Mouse (Mus musculus) heart, postnatal 36 days (tissue): ENCODE results near the gene Ncaph2. TPM values are rescaled to one million over a fixed set of nuclear protein-coding genes. Genes with fewer than 3 reads are reported as not detected.

ENCODE experiments used
- DNase-seq, 2 experiments: peaks; one replicate each; pipeline ENCODE4 v3.0.0; 2021 to 2022
- intact Hi-C: fragments of 180-260 bp; cut with DNase I; formaldehyde crosslinking; loops from one replicate; pipeline ENCODE4 v1.15.1; 2025
- microRNA-seq, 2 experiments: library from miRNA; unstranded; fragments of <30 nt; microRNA quantifications; one replicate each; pipeline ENCODE4 v1.2.0; 2021; ENCODE audit warnings: borderline number of aligned reads in 2 of 2
- total RNA-seq, 2 experiments: library from RNA; stranded (reverse); gene quantifications; 2 replicates each; pipeline ENCODE4 v1.2.3; 2021

Gene Ncaph2
- total RNA-seq, 2 experiments from 2014 or later = 50.4 to 58.6 TPM

DNA sequence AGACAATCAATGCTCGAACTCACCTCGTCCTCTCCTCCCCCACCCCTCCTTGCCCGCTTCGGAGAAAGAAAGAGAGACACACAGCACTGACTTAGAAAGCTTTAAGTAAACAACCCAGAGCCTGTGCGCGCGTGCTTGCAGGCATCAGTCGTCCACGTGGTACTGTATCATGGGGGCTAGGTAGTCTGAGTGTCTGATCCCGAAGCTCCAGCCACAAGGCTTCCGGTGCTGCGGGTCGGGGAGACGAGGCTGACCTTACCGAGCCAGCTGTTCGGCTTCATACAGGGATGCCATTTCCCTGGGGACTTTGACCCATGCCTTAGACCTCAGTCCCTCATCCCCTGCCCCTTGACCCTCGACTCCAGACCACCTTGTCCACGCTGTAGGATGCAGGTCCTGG lies 21.8 kb downstream of the Ncaph2 start:
- DNase-seq = no peak
- intact Hi-C loops = loop anchor here (5.0 kb wide), 1 partner anchor 90 kb away; no protein-coding TSS in a partner anchor

DNA sequence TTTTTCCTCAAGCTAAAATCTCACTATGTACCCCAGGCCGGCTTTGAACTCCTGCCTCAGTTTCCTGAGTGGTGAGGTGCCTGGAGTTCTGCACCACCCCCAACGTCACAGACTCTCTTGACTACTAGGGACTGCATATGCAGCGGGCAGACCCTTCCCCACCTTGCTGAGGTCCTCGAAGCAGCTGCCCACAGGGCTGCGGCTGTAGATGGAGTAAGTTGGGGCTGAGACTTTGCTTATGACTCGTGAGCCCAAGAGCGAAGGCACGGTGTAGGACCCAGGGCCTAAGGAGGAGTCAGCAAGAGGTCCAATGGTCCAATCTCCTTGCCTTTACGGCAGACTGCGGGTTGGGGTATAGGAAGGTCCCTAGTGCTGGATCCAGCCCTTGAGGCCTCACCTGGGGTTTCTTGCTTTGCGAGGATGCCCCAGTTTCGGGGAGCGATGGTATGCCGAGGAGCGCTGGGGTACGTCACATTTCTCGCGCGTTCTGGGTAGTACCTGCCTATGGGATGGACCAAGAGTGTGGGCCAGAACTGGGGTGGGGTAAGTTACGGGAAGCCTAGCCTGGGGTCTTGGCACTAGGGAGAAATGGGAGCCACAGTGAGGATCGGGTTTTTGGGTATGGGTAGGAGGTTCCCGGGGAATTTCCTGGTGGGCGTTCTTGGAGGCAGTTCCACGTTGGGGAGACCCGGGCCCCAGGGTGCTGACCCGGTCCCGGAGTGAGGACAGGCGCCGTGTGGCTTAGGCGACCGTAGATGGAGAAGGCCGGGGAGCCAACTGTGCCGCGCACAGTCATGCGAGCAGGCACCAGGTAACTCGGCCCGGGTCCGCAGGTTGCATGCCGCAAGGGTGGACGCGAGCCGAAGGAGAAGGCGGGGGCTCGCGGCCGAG lies 22.7 kb downstream of the Ncaph2 start:
- intact Hi-C loops = loop anchor here (5.0 kb wide), 1 partner anchor 89 kb away; no protein-coding TSS in a partner anchor
- DNase-seq = no peak

DNA sequence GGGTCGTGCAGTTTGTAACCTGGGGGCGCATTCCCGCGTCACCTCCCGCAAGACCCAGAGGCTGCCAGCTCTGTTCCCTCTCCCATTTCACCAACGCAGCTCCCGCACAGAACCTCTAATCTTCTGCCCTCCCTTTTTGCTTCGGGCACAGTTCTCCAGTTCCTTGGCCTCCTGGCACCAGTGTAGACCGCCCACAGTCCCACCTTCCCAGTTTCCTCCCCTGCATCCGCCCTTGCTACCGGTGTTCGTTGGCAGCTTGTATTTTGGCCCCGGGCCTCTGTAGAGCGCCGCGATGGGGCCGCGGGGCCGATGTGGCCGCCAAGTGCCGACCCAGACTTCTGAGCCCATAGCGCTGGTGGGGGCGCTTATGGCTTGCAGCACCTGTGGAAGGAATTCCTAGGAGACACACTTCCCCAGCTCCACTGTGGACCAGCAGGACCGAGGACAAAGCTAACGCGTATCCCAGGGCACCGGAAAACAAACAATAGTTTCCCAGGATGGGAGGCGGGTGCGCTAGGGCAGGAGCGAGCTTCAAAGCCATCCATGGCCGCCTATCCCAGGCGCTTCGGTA lies 23.4 kb downstream of the Ncaph2 start, which contains the start of gene Odf3b:
TSS of gene Odf3b (minus strand) at position 452 of the 571 bp plus-strand sequence.
- intact Hi-C loops = loop anchor here (5.0 kb wide), 1 partner anchor 88 kb away; no protein-coding TSS in a partner anchor
- peak; percentile 57 to 63 for DNase-seq

DNA sequence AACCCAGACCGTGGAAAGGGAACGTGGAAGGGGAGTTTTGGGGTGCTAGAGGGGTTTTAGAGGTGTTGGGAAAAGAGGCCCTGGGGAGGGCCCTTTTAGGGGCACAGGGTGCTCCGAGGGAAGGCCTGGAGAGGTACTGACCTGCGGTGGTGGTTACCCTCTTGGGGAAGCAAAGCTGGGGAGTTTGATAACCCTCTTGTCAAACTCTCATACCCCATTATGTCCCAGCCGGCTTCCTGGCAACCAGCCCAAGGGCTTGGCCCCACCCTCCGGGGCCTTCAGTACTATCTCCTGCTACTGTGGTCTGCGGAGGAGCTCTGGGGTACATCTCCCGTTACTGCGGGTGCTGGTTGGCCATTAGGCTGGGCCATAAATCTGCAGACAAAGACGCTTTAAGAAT lies 23.9 kb downstream of the Ncaph2 start:
- DNase-seq = peak; percentile 31 to 32
- intact Hi-C loops = loop anchor here (5.0 kb wide), 1 partner anchor 88 kb away; no protein-coding TSS in a partner anchor

DNA sequence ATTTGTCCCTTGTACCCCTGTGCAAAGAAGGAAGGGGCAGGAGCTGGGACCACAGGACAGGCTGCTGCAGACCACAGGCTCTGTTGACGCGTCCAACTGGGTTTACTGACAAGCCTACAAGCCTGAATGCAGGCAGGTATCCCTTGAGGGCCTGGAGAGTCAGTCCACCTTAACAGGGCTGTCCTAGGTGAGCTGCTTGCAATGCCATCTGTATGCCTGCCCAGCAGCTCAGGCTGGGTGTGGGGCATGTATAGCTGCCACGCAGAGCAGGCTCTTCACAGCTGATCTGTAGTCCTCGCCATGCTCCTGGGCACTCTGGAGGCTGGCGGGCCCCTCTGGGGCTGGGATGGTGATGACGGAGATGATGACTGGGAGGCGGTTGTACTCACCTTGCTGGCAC lies 29.1 kb downstream of the Ncaph2 start, which contains the start of gene Klhdc7b:
TSS of gene Klhdc7b (plus strand) at position 301 of the 400 bp plus-strand sequence.
- no peak for DNase-seq
- intact Hi-C loops = no loop called here

DNA sequence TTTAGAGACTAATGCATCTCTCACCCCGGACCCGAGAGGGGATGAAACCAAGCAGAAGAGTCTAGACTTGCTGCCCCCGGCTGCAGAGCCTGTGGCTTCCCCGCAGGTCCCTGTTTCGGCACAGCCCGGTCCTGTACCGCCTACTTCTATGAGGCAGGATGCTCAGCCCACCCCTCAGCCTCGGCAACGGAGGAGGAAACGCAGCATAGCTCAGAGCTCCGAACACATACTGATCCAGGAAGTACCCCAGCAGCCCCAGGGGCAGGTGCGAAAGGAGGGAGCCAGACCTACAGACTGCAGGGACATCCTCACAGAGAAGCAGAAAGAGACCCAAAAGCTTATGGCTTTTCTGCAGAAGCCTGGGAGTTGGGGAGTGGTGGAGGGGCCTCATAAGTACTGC lies 31.6 kb downstream of the Ncaph2 start:
- intact Hi-C loops = no loop called here
- DNase-seq = no peak

DNA sequence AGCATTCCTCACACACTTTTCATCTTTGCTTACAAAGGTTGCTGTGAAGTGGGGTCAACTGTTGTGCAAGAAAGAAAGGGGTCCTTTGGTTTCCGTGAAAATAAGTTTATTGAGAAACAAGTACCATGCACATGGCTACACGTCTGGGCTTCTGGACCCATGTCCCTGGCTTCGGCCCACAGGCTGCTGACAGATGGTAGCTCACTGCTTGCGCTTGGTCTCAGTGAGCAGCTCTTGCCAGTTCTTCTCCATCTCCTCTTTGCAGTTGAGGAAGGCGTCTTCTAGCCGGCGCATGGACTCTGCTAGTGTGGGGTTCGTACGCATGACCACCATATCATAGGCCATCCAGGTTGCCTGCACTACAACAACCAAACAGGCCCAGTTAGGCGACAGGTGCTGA lies 34.6 kb downstream of the Ncaph2 start:
- intact Hi-C loops = no loop called here
- no peak for DNase-seq

DNA sequence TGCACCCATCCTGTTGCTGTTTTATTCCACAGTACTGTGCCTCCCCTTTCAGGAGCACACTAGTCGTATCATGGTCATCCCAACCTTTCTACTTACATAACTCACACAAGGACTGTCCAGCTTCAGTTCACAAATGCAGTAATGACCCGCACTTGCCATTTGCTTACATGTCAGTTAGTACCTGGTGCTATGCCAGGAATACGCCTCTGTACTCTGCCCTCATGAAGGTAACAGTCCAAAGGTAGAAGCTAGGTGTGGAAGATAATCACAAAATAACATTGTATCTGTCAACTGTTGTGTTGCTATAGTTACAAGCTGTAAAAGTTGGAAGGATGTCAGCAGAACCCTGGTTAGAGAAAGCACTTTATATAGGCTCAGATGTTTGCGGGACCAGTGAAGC lies 41.4 kb downstream of the Ncaph2 start:
- no peak for DNase-seq
- intact Hi-C loops = no loop called here

DNA sequence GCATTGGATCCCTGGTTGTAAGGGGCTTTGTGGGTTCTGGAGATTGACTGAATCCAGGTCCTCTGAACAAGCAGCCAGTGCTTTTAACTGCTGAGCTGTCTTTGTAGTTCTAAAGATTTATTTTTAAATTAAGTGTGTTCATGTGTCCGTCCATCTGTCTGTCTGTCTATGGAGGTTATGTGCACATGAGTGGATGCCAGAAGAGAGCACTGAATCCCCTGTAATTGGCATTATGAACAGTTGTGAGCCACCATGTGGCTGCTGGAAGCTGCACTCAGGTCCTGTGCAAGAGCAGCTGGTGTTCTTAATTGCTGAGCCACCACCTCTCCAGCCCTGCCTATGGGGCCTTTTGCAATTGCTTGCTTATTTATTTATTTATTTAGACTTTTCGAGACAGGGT lies 42.6 kb downstream of the Ncaph2 start:
- intact Hi-C loops = no loop called here
- no peak for DNase-seq

DNA sequence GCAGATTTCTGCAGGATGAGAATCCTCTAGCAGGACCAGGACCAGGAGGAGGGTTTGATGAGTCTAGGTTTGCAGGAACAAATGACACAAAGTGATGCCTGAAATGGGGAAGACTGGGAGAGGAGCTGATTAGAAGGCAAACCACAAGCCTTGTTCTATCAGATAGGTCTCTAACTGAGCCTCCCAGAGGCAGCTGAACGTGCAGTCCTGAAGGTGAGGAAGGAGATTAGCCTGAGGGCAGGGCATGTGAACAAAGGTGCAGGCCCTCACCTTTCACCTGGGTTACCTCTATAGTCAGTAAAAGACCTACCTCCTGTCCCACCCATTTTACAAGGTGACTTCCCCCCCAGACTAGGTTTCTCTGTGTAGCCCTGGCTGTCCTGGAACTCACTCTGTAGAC lies 44.2 kb downstream of the Ncaph2 start:
- DNase-seq = no peak
- intact Hi-C loops = no loop called here

DNA sequence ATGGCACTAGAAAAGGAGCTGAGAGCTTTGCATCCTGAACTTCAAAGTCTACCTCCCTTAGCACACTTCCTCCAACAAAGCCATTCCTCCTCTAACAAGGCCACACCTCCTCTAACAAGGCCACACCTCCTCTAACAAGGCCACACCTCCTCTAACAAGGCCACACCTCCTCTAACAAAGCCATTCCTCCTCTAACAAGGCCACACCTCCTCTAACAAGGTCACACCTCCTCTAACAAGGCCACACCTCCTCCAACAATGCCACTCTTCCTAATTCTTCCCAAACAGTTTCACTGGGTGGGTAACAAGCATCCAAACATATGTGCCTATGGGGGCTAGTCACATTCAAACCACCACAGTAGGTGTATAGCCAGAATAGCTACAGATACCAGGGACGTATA lies 47.0 kb downstream of the Ncaph2 start:
- DNase-seq = no peak
- intact Hi-C loops = no loop called here

DNA sequence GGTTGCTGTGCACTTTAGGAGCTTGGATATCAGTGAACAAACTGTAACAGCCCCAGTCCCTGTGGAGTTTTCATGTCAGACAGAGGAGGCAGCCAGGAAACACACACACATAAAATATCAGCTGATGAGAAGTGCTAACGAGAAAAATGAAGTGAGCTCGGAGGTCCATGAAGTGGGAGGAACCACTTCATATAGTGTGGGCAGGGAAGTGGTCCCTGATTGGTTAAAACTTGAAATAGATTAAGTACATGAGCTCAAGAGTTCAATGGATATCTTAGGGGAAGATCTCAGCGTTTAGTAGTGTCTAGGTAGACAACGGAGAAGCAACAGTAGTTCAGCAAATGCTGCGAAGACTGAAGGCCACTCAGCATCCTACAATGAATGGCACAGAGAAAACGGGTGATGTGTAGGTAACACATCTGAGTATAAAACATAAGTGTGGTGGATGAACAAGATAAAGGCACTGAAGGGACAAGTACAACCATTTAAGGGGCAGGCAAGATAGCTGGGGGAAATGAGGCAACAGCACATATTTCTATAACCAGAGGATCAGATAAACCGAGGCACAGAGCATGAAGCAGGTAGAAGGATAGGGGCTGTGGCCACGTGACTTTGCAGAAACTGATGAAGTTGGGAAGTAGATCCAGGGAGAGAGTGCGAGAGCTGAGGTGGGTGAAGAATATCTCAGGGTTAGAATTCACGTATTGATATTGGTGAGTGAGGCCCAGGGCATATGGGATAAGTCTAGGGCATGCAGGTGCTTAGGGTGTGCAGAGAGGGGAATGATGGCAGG lies 49.5 kb downstream of the Ncaph2 start:
- intact Hi-C loops = no loop called here

DNA sequence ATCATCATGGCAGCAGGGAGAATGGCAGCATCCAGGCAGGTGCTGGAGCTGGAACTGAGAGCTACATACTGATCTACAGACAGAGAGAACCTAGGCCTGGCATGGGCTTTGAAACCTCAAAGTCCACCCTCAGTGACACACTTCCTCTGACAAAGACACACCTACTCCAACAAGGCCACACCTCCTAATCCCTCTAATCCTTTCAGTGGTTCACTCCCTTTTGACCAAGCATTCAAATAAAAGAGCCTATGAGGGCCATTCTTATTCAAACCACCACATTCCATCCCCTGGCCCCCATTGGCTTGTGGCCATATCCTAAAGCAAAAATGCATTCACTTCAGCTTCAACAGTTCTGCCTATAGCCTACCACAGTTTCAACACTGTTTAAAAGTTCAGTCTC lies 51.2 kb downstream of the Ncaph2 start:
- intact Hi-C loops = no loop called here
- DNase-seq = no peak

More for the DNA sequence above, 49.5 kb downstream of the Ncaph2 start:
- DNase-seq = no peak

DNA sequence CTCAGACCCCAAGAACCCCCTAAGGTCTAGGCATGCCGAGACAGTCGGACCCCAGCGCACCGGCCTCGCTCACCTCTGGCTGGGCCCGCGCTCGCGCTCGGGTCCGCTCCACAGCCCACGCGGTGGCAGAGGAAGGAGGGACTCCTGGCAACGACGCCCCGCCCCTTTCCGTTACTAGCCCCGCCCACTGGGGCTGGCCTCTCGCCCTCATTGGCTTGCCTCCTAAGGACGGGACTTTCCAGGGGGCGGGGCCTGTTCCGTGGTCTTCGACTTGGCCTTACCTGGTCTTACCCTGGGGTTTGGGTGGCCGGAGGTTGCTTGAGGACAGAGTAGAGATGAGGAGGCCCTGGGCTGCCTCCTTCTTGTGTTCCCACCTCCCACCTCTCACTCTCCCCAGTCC lies 54.6 kb downstream of the Ncaph2 start, which contains the start of gene Syce3:
TSS of gene Syce3 (minus strand) at position 386 of the 400 bp plus-strand sequence.
- intact Hi-C loops = no loop called here
- DNase-seq = no peak

DNA sequence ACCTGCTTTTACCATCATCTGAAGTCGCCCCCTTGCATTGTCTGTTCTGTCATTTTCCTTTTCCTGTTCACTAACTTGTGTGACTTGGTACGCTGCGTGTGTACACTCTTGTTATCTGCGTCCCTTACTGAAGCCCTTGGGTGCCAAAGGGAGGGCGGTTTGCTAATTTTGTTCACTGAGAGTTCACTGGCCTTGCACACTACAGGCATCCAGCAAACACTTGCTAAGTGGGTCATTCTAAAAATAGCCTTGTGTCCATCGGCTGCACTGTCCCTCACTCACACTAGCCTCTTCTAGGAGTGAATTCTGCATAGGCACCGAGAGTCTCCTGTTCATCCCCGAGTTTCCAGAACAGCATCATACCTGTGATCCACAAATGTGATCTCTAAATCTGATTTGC lies 59.8 kb downstream of the Ncaph2 start:
- DNase-seq = peak in 1 of 2 experiments; percentile 32
- intact Hi-C loops = no loop called here

DNA sequence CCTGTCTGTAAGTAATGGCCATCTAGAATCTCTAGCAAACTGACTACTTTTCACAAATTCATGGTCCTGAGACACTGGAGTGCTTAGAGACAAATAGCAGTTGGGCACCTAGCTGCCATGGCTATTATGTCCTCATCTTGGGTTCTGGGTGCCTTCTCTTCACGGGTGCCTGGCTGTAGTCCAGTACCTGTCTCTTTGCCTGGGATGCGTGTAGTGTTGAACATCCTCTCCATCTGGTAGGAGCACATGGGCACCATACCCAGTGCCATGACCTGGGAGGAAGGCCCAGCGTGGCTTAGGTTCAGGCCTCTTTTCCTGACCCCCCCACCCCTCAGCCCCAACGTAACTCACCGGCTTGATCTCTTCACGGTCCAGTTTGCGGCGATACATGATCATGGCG lies 66.4 kb downstream of the Ncaph2 start:
- intact Hi-C loops = no loop called here
- DNase-seq = no peak

Small RNA genes lying within 50 kb of the gene (microRNA-seq; reads per million reads assigned to microRNA genes)
- 0.67 to 0.72 reads per million in 2 experiments for gene Mir6959

Other genes starting within 250 kb of the Ncaph2 start
- 1 to 10 TPM; 8.6 to 8.8 TPM for gene Tubgcp6, start 232.6 kb upstream of the Ncaph2 start, total RNA-seq
- 1 to 10 TPM; 7.1 to 7.4 TPM for gene Hdac10, start 227.0 kb upstream of the Ncaph2 start, total RNA-seq
- 10 to 100 TPM; 21.5 to 23.7 TPM for gene Mapk12, start 215.0 kb upstream of the Ncaph2 start, total RNA-seq
- gene Mapk11, start 206.1 kb upstream of the Ncaph2 start, total RNA-seq = 1 to 10 TPM; 1.7 to 2.0 TPM
- 100 to 1,000 TPM in 1 of 2 experiments, 10 to 100 TPM in 1; 92.4 to 100 TPM for gene Plxnb2, start 174.9 kb upstream of the Ncaph2 start, total RNA-seq
- 10 to 100 TPM in 1 of 2 experiments, 1 to 10 TPM in 1; 8.9 to 10.5 TPM for gene Dennd6b, start 159.2 kb upstream of the Ncaph2 start, total RNA-seq
- 10 to 100 TPM; 70.5 to 72.5 TPM for gene Ppp6r2, start 144.2 kb upstream of the Ncaph2 start, total RNA-seq
- gene Sbf1, start 40.4 kb upstream of the Ncaph2 start, total RNA-seq = 10 to 100 TPM; 65.7 to 75.5 TPM
- gene Adm2, start 33.0 kb upstream of the Ncaph2 start, total RNA-seq = not detected
- not detected for gene Miox, start 21.3 kb upstream of the Ncaph2 start, total RNA-seq
- gene Lmf2, start 60 bp upstream of the Ncaph2 start, total RNA-seq = 10 to 100 TPM; 29.0 to 33.2 TPM
- gene Sco2, start 18.1 kb downstream of the Ncaph2 start, total RNA-seq = 10 to 100 TPM; 25.2 to 28.2 TPM
- gene Tymp, start 21.3 kb downstream of the Ncaph2 start, total RNA-seq = under 1 TPM; 0.41 to 0.64 TPM
- under 1 TPM; 0.97 to 0.98 TPM for gene Odf3b, start 23.6 kb downstream of the Ncaph2 start, total RNA-seq
- gene Klhdc7b, start 29.2 kb downstream of the Ncaph2 start, total RNA-seq = not detected
- not detected for gene Syce3, start 54.8 kb downstream of the Ncaph2 start, total RNA-seq
- 100 to 1,000 TPM; 573 to 577 TPM for gene Cpt1b, start 70.1 kb downstream of the Ncaph2 start, total RNA-seq
- 1 to 10 TPM; 1.6 to 2.8 TPM for gene C730034F03Rik, start 73.9 kb downstream of the Ncaph2 start, total RNA-seq
- 10 to 100 TPM; 14.5 to 17.8 TPM for gene Gm44502, start 74.0 kb downstream of the Ncaph2 start, total RNA-seq
- gene Chkb, start 74.2 kb downstream of the Ncaph2 start, total RNA-seq = 10 to 100 TPM; 51.2 to 57.0 TPM
- gene Mapk8ip2, start 98.2 kb downstream of the Ncaph2 start, total RNA-seq = under 1 TPM; 0.05 to 0.33 TPM
- 10 to 100 TPM; 12.2 to 14.1 TPM for gene Arsa, start 121.7 kb downstream of the Ncaph2 start, total RNA-seq
- gene Shank3, start 143.9 kb downstream of the Ncaph2 start, total RNA-seq = 10 to 100 TPM; 47.0 to 56.3 TPM
- under 1 TPM; 0.25 to 0.68 TPM for gene Acr, start 212.6 kb downstream of the Ncaph2 start, total RNA-seq
- 1 to 10 TPM; 4.4 to 5.4 TPM for gene Rabl2, start 236.2 kb downstream of the Ncaph2 start, total RNA-seq